Mouse (Mus musculus) liver, postnatal 0 days (tissue): Measurements from ENCODE around the gene Pfkl. TPM values are rescaled to one million over a fixed set of nuclear protein-coding genes. Genes with fewer than 3 reads are reported as not detected.
A peak's percentile ranks its signal among the peaks of the same experiment; 100 is the strongest.
"Not testable (repeated sequence)": the region's sequence is repeated elsewhere in the genome, so short reads cannot be mapped to it uniquely, and the experiment has no call there.

Experiments
- ATAC-seq: fragments of 200-750 bp; cut with Nextera tagmentation; 2 replicates; pipeline ENCODE4 v1.8.0; 2017; ENCODE audit warnings: mild to moderate bottlenecking, moderate library complexity
- DNase-seq: peaks from one replicate; pipeline ENCODE4 v3.0.0-alpha.2; 2016
- H3K27ac ChIP-seq: fragments of 300-500 bp; sonication (generic); 2 replicates; pipeline ENCODE4 v1.5.1; 2014; ENCODE audit warnings: antibody characterized with exemption, moderate library complexity, mild to moderate bottlenecking, low read depth
- H3K27me3 ChIP-seq: fragments of 300-500 bp; sonication (generic); 2 replicates; pipeline ENCODE4 v1.6.1; 2014; ENCODE audit warnings: low read length, control low read depth, mixed read lengths; ENCODE audit not compliant: insufficient read depth
- H3K36me3 ChIP-seq: fragments of 300-500 bp; sonication (generic); replicated peaks from 2 replicates; pipeline ENCODE4 v1.6.1; 2014; ENCODE audit warnings: mild to moderate bottlenecking, control low read depth, low read length, moderate library complexity, mixed read lengths; ENCODE audit not compliant: insufficient read depth
- H3K4me1 ChIP-seq: fragments of 300-500 bp; sonication (generic); 2 replicates; pipeline ENCODE4 v1.6.1; 2014; ENCODE audit warnings: antibody characterized with exemption, mild to moderate bottlenecking, control low read depth; ENCODE audit not compliant: insufficient read depth
- H3K4me2 ChIP-seq: fragments of 300-500 bp; sonication (generic); 2 replicates; pipeline ENCODE4 v1.6.1; 2014; ENCODE audit warnings: low read depth, mild to moderate bottlenecking, low read length, moderate library complexity, mixed read lengths
- H3K4me3 ChIP-seq: fragments of 300-500 bp; sonication (generic); 2 replicates; pipeline ENCODE4 v1.5.1; 2014; ENCODE audit warnings: low read depth, low read length
- H3K9ac ChIP-seq: fragments of 300-500 bp; sonication (generic); replicated peaks from 2 replicates; pipeline ENCODE4 v1.6.1; 2014; ENCODE audit warnings: mild to moderate bottlenecking, moderate library complexity
- H3K9me3 ChIP-seq: fragments of 300-500 bp; sonication (generic); 2 replicates; pipeline ENCODE4 v1.6.1; 2016; ENCODE audit warnings: mild to moderate bottlenecking, control low read depth, low read length, mixed read lengths
- CTCF ChIP-seq: sonication (generic); IDR thresholded peaks from 2 replicates; pipeline ENCODE4 v1.5.1; 2016; ENCODE audit warnings: antibody characterized with exemption, low read depth
- EP300 ChIP-seq: IDR thresholded peaks from 2 replicates; pipeline ENCODE4 v1.6.1; 2016; ENCODE audit warnings: antibody characterized with exemption, low read depth, mild to moderate bottlenecking
- WGBS: fragments of 180-500 bp; shearing (Covaris S2); extraction: QIAGEN DNeasy Blood & Tissue Kit; methylation state at CpG from one replicate; pipeline ENCODE4 v1.1.7; 2014; ENCODE audit not compliant: insufficient replicate concordance; 5-methylcytosine and 5-hydroxymethylcytosine counted together
- polyA plus RNA-seq: library from polyadenylated mRNA; unstranded; fragments of >200 nt; fragmentation: Nextera tagmentation; extraction: Ambion mirVana; gene quantifications from 2 replicates; pipeline ENCODE4 v1.2.1, GENCODE M21; 2015

The Pfkl gene
- polyA plus RNA-seq, 1 experiment from 2014 or later: 31.3 TPM

DNA sequence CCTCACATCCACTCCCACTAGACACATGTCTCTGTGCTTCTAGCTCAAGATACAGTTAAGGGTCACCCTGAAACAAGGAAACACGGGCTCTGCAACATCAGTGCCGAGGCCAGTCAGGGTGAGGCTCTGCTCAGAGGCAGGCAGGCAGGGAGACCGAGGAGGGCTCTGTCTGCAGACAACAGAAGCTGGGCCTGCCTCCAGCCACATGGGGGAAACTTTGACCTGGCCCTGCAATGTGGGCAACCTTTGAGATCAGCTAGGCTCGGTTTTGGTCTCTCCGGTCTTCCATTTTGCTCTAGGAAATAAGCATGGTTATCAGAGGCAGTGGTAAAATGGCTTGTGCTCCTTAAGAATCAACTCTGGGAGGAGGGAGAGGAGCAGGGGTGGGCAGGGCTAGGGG lies 6.5 kb upstream of the Pfkl start:
- no peak overlapping the region for H3K9ac ChIP-seq
- H3K27ac ChIP-seq: no peak overlapping the region
- WGBS: 40% methylated on average over 5 of the region's 5 CpGs
- H3K27me3 ChIP-seq: no peaks in the 10 kb centered on the region
- no peak overlapping the region for H3K4me2 ChIP-seq
- no peak for TF ChIP-seq EP300
- TF ChIP-seq CTCF: no peak
- DNase-seq (no peak), ATAC-seq (0 out of 2 replicates have a peak, but pooled peaks have one; percentile 22)
- H3K9me3 ChIP-seq: no peaks in the 10 kb centered on the region
- no peak overlapping the region for H3K4me3 ChIP-seq
- H3K4me1 ChIP-seq: peaks cover 2% of the 10 kb centered on the region; the same call in 1 of the 2 replicates
- H3K36me3 ChIP-seq: no peaks in the 10 kb centered on the region

DNA sequence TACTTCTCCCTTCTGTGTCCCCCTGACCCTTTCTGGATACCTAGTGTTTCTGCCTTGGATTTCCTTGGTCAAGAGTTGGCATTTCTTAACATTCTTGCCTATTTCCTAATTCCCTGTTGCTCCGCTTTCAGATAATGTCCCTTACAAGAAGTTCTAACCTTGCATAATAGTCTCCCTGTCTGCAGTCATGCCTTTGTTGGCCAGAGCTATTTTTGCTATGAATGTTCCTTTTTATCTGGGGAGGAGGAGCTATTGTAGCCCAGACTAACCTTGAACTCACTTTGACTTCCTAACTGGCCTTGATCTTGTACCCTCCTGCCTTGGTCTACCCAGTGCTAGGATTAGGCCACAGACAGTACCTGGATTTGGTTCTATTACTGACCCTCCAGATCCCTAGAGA lies 5.6 kb upstream of the Pfkl start:
- 61% methylated on average over 1 of the region's 1 CpGs for WGBS
- H3K4me2 ChIP-seq: no peak overlapping the region
- H3K27me3 ChIP-seq: no peaks in the 10 kb centered on the region
- TF ChIP-seq EP300 (no peak), CTCF (no peak)
- DNase-seq: no peak
- H3K27ac ChIP-seq: no peak overlapping the region
- H3K4me3 ChIP-seq: no peak overlapping the region
- H3K9ac ChIP-seq: no peak overlapping the region
- ATAC-seq: 0 out of 2 replicates have a peak, but pooled peaks have one; percentile 10
- H3K36me3 ChIP-seq: no peaks in the 10 kb centered on the region
- peaks cover 5% of the 10 kb centered on the region for H3K4me1 ChIP-seq
- no peaks in the 10 kb centered on the region for H3K9me3 ChIP-seq

DNA sequence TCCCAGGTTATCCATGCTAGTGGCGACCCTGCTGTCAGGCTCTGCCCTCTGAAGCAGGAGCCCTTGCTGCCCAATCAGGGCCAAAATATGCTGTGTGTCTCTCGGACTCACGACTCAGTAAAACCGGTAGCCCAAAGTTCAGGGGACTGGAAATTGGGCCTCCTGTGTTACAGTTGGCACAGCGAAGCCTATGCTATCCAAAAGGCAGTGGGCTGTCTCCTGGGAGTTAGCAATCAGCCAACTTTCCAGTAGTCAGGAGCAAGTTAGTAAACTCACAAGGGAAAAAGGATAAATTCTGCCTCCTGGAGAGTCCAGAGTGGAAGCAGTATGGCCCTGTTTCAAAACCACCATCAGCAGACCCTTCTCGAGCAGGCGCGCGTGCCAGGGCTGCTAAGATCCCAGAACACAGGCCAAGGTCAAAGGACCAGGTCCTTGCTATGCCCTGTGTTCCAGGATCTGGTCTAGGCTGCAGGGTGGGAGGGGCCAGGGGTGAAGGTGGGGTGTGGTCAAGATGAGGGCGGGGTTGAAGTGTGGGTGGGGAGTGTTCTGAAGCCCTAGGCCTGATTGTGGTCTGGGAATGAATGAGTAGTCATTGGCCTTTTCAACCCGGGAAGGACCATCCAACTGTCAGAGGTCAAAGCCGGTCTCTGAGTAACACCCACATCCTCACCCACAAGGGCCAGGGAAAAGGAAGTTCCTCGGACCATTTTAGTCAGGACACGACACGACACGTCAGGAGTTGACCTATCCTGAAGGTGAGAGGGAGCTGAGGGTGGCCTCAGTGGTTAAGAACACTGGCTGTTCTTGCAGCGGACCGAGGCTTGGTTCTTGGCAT lies 3.0 kb upstream of the Pfkl start:
- Histone ChIP-seq H3K4me1 (peaks cover 18% of the 10 kb centered on the region), H3K9me3 (no peaks in the 10 kb centered on the region), H3K4me2 (no peak overlapping the region), H3K27me3 (no peaks in the 10 kb centered on the region), H3K36me3 (no peaks in the 10 kb centered on the region), H3K27ac (no peak overlapping the region), H3K4me3 (no peak overlapping the region), H3K9ac (no peak overlapping the region)
- ATAC-seq (no peak), DNase-seq (no peak)
- 89% methylated on average over 18 of the region's 18 CpGs for WGBS
- TF ChIP-seq EP300 (no peak), CTCF (no peak)

DNA sequence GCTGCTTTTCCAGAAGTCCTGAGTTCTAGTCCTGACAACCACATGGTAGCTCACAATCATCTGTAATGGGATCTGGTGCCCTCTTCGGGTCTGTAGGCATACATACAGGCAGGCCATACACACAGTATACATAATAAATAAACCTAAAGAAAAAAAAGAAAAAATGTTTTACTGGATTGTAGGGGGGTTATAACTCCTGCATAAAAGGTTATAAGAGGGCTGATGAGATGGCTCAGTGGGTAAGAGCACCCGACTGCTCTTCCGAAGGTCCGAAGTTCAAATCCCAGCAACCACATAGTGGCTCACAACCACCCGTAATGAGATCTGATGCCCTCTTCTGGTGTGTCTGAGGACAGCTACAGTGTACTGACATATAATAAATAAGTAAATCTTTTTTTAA lies 1.2 kb upstream of the Pfkl start:
- WGBS: 85% methylated on average over 5 of the region's 5 CpGs
- H3K9me3 ChIP-seq, H3K4me3 ChIP-seq, H3K4me2 ChIP-seq, ATAC-seq, H3K36me3 ChIP-seq, DNase-seq, H3K27ac ChIP-seq, H3K9ac ChIP-seq, H3K27me3 ChIP-seq: not testable (repeated sequence)
- 0 out of 2 replicates have a peak, but pooled peaks have one; percentile 4 for TF ChIP-seq CTCF
- H3K4me1 ChIP-seq: peaks cover 34% of the 10 kb centered on the region

DNA sequence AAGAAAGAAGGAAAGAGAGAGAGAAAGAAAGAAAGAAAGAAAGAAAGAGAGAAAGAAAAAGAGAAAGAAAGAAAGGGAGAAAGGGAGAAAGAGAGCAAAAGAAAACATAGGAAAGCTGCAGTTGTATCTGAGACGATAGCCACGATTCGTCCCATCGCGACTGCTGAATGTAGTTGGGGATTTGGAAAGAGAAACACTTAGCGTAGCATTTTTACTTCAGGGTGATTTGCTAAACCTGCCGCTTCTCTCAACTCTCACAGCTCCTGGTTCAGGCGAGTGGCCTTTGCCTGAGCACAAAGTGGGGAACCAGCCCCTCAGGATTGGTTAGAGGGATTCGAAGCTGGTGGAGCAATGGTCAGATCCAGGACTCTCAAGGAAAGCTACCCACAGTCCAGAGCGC lies 452 bp upstream of the Pfkl start:
- no peak for DNase-seq
- no peak for ATAC-seq
- H3K27ac ChIP-seq: no peak overlapping the region
- H3K36me3 ChIP-seq: peaks cover 4% of the 10 kb centered on the region; the same call in 1 of the 2 replicates
- TF ChIP-seq CTCF (no peak), EP300 (no peak)
- H3K9ac ChIP-seq: peak overlapping the region; percentile 48; the same call in 1 of the 2 replicates
- 12% methylated on average over 10 of the region's 10 CpGs for WGBS
- no peaks in the 10 kb centered on the region for H3K27me3 ChIP-seq
- peak overlapping the region; percentile 80 for H3K4me3 ChIP-seq
- peak overlapping the region; percentile 87 for H3K4me2 ChIP-seq
- no peaks in the 10 kb centered on the region for H3K9me3 ChIP-seq
- H3K4me1 ChIP-seq: peaks cover 40% of the 10 kb centered on the region

DNA sequence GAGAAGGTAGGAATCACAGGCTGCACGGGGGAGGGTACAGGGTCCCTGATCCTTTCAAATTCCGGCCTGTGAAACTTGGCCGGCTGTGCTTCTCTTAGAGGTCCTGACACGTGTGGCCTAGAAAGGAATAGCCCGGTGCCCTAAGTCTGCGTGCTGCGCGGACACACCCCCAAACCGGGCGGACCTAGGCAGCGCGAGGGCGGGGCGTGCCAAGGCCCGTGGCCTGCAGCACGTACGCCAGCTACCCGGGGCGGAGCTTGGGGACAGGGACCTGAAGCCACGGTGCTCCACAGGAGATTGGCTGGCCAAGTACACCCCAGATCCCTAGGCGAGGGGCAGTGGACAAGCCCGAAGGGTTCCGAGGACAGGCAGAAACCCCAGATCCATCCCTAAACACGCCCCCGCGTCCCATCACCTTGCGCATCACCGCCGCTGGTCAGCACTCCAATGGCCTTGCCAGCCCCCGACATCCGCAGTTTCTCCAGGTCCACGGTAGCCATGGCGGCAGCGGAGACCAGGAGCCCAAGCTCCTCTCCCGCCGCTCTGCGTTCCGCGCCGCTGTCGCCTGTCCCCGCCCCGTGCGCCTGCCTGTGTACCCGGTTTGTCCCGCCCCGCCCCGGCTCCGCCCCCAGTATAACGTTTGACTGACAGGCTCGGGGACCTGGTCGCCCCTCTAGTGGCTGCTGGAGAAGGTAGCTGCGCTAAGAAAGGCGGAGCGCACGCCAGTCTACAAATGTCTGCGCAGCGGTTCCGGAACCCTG lies 519 bp downstream of the Pfkl start:
- Histone ChIP-seq H3K36me3 (peaks cover 4% of the 10 kb centered on the region; the same call in 1 of the 2 replicates), H3K4me1 (peaks cover 45% of the 10 kb centered on the region), H3K27ac (peak overlapping the region; percentile 94), H3K9ac (peak overlapping the region; percentile 70), H3K4me2 (peak overlapping the region; percentile 87), H3K9me3 (no peaks in the 10 kb centered on the region), H3K4me3 (peak overlapping the region; percentile 80), H3K27me3 (no peaks in the 10 kb centered on the region)
- ATAC-seq (peak; percentile 96), DNase-seq (peak; percentile 99)
- under 1% methylated on average over 59 of the region's 59 CpGs for WGBS
- TF ChIP-seq EP300 (no peak), CTCF (peak; percentile 81)
